Mouse (Mus musculus) T-helper 2 cell (primary cell): ENCODE measurements at regions not wholly inside any gene's neighbourhood (a gene's known extent, or its start where the extent isn't known, plus 50 kb on each side); places are given as distances from the start of the nearest gene placed in this dataset.
"Not testable (repeated sequence)": the region's sequence is repeated elsewhere in the genome, so short reads cannot be mapped to it uniquely, and the experiment has no call there.

ENCODE experiments used
- in situ Hi-C: fragments of 300-600 bp; cut with MboI, MseI; formaldehyde crosslinking; loops from one replicate; pipeline ENCODE4 v1.15.1; 2025; ENCODE audit warnings: high pct_unique_total_duplicates

- in situ Hi-C loops: no loop called here
Observed at GRCm38 (mm10) chr2:179096861-179097260, 345.4 kb upstream of the Cdh4 start.

GRCm38 (mm10) chr2:179099783-179100182, 342.4 kb upstream of the Cdh4 start:
- in situ Hi-C loops: loop anchor here (25.0 kb wide), 1 partner anchor 1288 kb away; no protein-coding TSS in a partner anchor

- in situ Hi-C loops: loop anchor here (25.0 kb wide), 1 partner anchor 1284 kb away; no protein-coding TSS in a partner anchor
Observed at GRCm38 (mm10) chr2:179103114-179103513, 339.1 kb upstream of the Cdh4 start.

- in situ Hi-C loops: loop anchor here (25.0 kb wide), 1 partner anchor 1274 kb away; no protein-coding TSS in a partner anchor
Observed at GRCm38 (mm10) chr2:179112951-179113350, 329.3 kb upstream of the Cdh4 start.

- in situ Hi-C loops: no loop called here
Observed at GRCm38 (mm10) chr2:179128018-179128417, 314.2 kb upstream of the Cdh4 start.

- in situ Hi-C loops: no loop called here
Observed at GRCm38 (mm10) chr2:179128432-179128831, 313.8 kb upstream of the Cdh4 start.

- in situ Hi-C loops: no loop called here
Observed at GRCm38 (mm10) chr2:179131004-179131403, 311.2 kb upstream of the Cdh4 start.

GRCm38 (mm10) chr2:179142313-179142712, 299.9 kb upstream of the Cdh4 start:
- in situ Hi-C loops: loop anchor here (10.0 kb wide), 1 partner anchor 672 kb away; no protein-coding TSS in a partner anchor

- in situ Hi-C loops: loop anchor here (10.0 kb wide), 1 partner anchor 669 kb away; no protein-coding TSS in a partner anchor
Observed at GRCm38 (mm10) chr2:179145726-179146125, 296.5 kb upstream of the Cdh4 start.

- in situ Hi-C loops: loop anchor here (10.0 kb wide), 1 partner anchor 669 kb away; no protein-coding TSS in a partner anchor
Observed at GRCm38 (mm10) chr2:179146274-179146673, 296.0 kb upstream of the Cdh4 start.

- in situ Hi-C loops: loop anchor here (10.0 kb wide), 1 partner anchor 667 kb away; no protein-coding TSS in a partner anchor
Observed at GRCm38 (mm10) chr2:179148194-179148593, 294.0 kb upstream of the Cdh4 start.

GRCm38 (mm10) chr2:179148667-179149066, 293.6 kb upstream of the Cdh4 start:
- in situ Hi-C loops: loop anchor here (10.0 kb wide), 1 partner anchor 666 kb away; no protein-coding TSS in a partner anchor

GRCm38 (mm10) chr2:179158881-179159280, 283.4 kb upstream of the Cdh4 start:
- in situ Hi-C loops: no loop called here

GRCm38 (mm10) chr2:179163116-179163515, 279.1 kb upstream of the Cdh4 start:
- in situ Hi-C loops: no loop called here

- in situ Hi-C loops: no loop called here
Observed at GRCm38 (mm10) chr2:179170157-179170556, 272.1 kb upstream of the Cdh4 start.

GRCm38 (mm10) chr2:179170608-179171007, 271.6 kb upstream of the Cdh4 start:
- in situ Hi-C loops: no loop called here

GRCm38 (mm10) chr2:179176835-179177530, 265.2 kb upstream of the Cdh4 start:
- in situ Hi-C loops: not testable (repeated sequence)

GRCm38 (mm10) chr2:179181366-179181765, 260.9 kb upstream of the Cdh4 start:
- in situ Hi-C loops: no loop called here

GRCm38 (mm10) chr2:179182123-179182522, 260.1 kb upstream of the Cdh4 start:
- in situ Hi-C loops: no loop called here

- in situ Hi-C loops: no loop called here
Observed at GRCm38 (mm10) chr2:179192906-179193496, 249.2 kb upstream of the Cdh4 start.

GRCm38 (mm10) chr2:179193507-179194160, 248.6 kb upstream of the Cdh4 start:
- in situ Hi-C loops: no loop called here

GRCm38 (mm10) chr2:179197471-179197870, 244.8 kb upstream of the Cdh4 start:
- in situ Hi-C loops: no loop called here
